Mouse (Mus musculus): Measurements from ENCODE around the gene Shf. TPM values are rescaled to one million over a fixed set of nuclear protein-coding genes. Genes with fewer than 3 reads are reported as not detected.

The Shf gene
- total and polyA plus RNA-seq, 3 experiments, result 3.5 to 5.6 (median 5.3) TPM

- no peaks in the 10 kb centered on the region for H3K79me2 ChIP-seq (replicated peaks; ENCODE audit: control insufficient read depth, insufficient read depth, low read length)
- 42% methylated on average over 4 of the region's 4 CpGs for WGBS
Observed at GRCm38 (mm10) chr2:122367701-122368080, 1.3 kb downstream of the Shf start.

GRCm38 (mm10) chr2:122367181-122367580 lies 1.8 kb downstream of the Shf start:
- H3K4me3 ChIP-seq, result no peak overlapping the region
- no peak for DNase-seq
- no peaks in the 10 kb centered on the region for H3K36me3 ChIP-seq (ENCODE audit: control insufficient read depth, insufficient read depth, low read length)
- intact Hi-C loops (cut with DNase I), result no loop called here
- no peaks in the 10 kb centered on the region for H3K27me3 ChIP-seq (ENCODE audit: control insufficient read depth, insufficient read depth, low read length)
- H3K9ac ChIP-seq (ENCODE audit: low read depth, low read length), result no peak overlapping the region
- H3K27ac ChIP-seq, result no peak overlapping the region
- WGBS, result 55% methylated on average over 4 of the region's 4 CpGs
- no peaks in the 10 kb centered on the region for H3K79me2 ChIP-seq (replicated peaks; ENCODE audit: control insufficient read depth, insufficient read depth, low read length)
- peaks cover 4% of the 10 kb centered on the region for H3K4me1 ChIP-seq (ENCODE audit: control insufficient read depth, insufficient read depth, low read length)
- TF ChIP-seq CTCF (IDR thresholded peaks at IDR 0.05), result no peak
- TF ChIP-seq POLR2A (IDR thresholded peaks at IDR 0.05; ENCODE audit: insufficient read depth, low read depth, low read length), result no peak
- no peak for TF ChIP-seq EP300 (IDR thresholded peaks at IDR 0.05; ENCODE audit: insufficient read depth, low read depth, low read length)

More at GRCm38 (mm10) chr2:122367701-122368080, 1.3 kb downstream of the Shf start:
- Histone ChIP-seq H3K27ac (no peak overlapping the region), H3K27me3 (ENCODE audit: control insufficient read depth, insufficient read depth, low read length) (no peaks in the 10 kb centered on the region), H3K4me1 (ENCODE audit: control insufficient read depth, insufficient read depth, low read length) (peaks cover 4% of the 10 kb centered on the region), H3K36me3 (ENCODE audit: control insufficient read depth, insufficient read depth, low read length) (no peaks in the 10 kb centered on the region), H3K9ac (ENCODE audit: low read depth, low read length) (no peak overlapping the region), H3K4me3 (no peak overlapping the region)
- DNase-seq, result no peak
- TF ChIP-seq CTCF (IDR thresholded peaks at IDR 0.05) (no peak), POLR2A (IDR thresholded peaks at IDR 0.05; ENCODE audit: insufficient read depth, low read depth, low read length) (no peak), EP300 (IDR thresholded peaks at IDR 0.05; ENCODE audit: insufficient read depth, low read depth, low read length) (no peak)
- intact Hi-C loops (cut with DNase I), result loop anchor here (2.0 kb wide), 1 partner anchor 19 kb away; no protein-coding TSS in a partner anchor

GRCm38 (mm10) chr2:122366706-122367105 lies 2.3 kb downstream of the Shf start:
- TF ChIP-seq CTCF (IDR thresholded peaks at IDR 0.05) (no peak), POLR2A (IDR thresholded peaks at IDR 0.05; ENCODE audit: insufficient read depth, low read depth, low read length) (no peak), EP300 (IDR thresholded peaks at IDR 0.05; ENCODE audit: insufficient read depth, low read depth, low read length) (no peak)
- intact Hi-C loops (cut with DNase I), result no loop called here
- no peaks in the 10 kb centered on the region for H3K36me3 ChIP-seq (ENCODE audit: control insufficient read depth, insufficient read depth, low read length)
- peaks cover 4% of the 10 kb centered on the region for H3K4me1 ChIP-seq (ENCODE audit: control insufficient read depth, insufficient read depth, low read length)
- no peaks in the 10 kb centered on the region for H3K27me3 ChIP-seq (ENCODE audit: control insufficient read depth, insufficient read depth, low read length)
- no peak overlapping the region for H3K4me3 ChIP-seq
- no peak for DNase-seq
- no peak overlapping the region for H3K27ac ChIP-seq
- no peak overlapping the region for H3K9ac ChIP-seq (ENCODE audit: low read depth, low read length)
- WGBS, result 66% methylated on average over 5 of the region's 5 CpGs
- no peaks in the 10 kb centered on the region for H3K79me2 ChIP-seq (replicated peaks; ENCODE audit: control insufficient read depth, insufficient read depth, low read length)

GRCm38 (mm10) chr2:122366039-122366438 lies 2.9 kb downstream of the Shf start:
- intact Hi-C loops (cut with DNase I), result no loop called here
- no peaks in the 10 kb centered on the region for H3K36me3 ChIP-seq (ENCODE audit: control insufficient read depth, insufficient read depth, low read length)
- no peak overlapping the region for H3K4me3 ChIP-seq
- 87% methylated on average over 3 of the region's 3 CpGs for WGBS
- no peaks in the 10 kb centered on the region for H3K27me3 ChIP-seq (ENCODE audit: control insufficient read depth, insufficient read depth, low read length)
- peaks cover 4% of the 10 kb centered on the region for H3K4me1 ChIP-seq (ENCODE audit: control insufficient read depth, insufficient read depth, low read length)
- H3K27ac ChIP-seq, result no peak overlapping the region
- no peak overlapping the region for H3K9ac ChIP-seq (ENCODE audit: low read depth, low read length)
- H3K79me2 ChIP-seq (replicated peaks; ENCODE audit: control insufficient read depth, insufficient read depth, low read length), result no peaks in the 10 kb centered on the region
- TF ChIP-seq EP300 (IDR thresholded peaks at IDR 0.05; ENCODE audit: insufficient read depth, low read depth, low read length) (no peak), POLR2A (IDR thresholded peaks at IDR 0.05; ENCODE audit: insufficient read depth, low read depth, low read length) (no peak), CTCF (IDR thresholded peaks at IDR 0.05) (no peak)
- DNase-seq, result no peak

GRCm38 (mm10) chr2:122365244-122365866 lies 3.6 kb downstream of the Shf start:
- 85% methylated on average over 10 of the region's 10 CpGs for WGBS
- peaks cover 4% of the 10 kb centered on the region for H3K4me1 ChIP-seq (ENCODE audit: control insufficient read depth, insufficient read depth, low read length)
- no peak overlapping the region for H3K9ac ChIP-seq (ENCODE audit: low read depth, low read length)
- H3K27me3 ChIP-seq (ENCODE audit: control insufficient read depth, insufficient read depth, low read length), result no peaks in the 10 kb centered on the region
- no peak overlapping the region for H3K4me3 ChIP-seq
- no peaks in the 10 kb centered on the region for H3K36me3 ChIP-seq (ENCODE audit: control insufficient read depth, insufficient read depth, low read length)
- no peaks in the 10 kb centered on the region for H3K79me2 ChIP-seq (replicated peaks; ENCODE audit: control insufficient read depth, insufficient read depth, low read length)
- TF ChIP-seq POLR2A (IDR thresholded peaks at IDR 0.05; ENCODE audit: insufficient read depth, low read depth, low read length) (no peak), EP300 (IDR thresholded peaks at IDR 0.05; ENCODE audit: insufficient read depth, low read depth, low read length) (no peak), CTCF (IDR thresholded peaks at IDR 0.05) (peak; percentile 48)
- intact Hi-C loops (cut with DNase I), result no loop called here
- DNase-seq, result no peak
- no peak overlapping the region for H3K27ac ChIP-seq

GRCm38 (mm10) chr2:122364352-122364944 lies 4.5 kb downstream of the Shf start:
- no peak for TF ChIP-seq EP300 (IDR thresholded peaks at IDR 0.05; ENCODE audit: insufficient read depth, low read depth, low read length)
- no peak for TF ChIP-seq CTCF (IDR thresholded peaks at IDR 0.05)
- TF ChIP-seq POLR2A (IDR thresholded peaks at IDR 0.05; ENCODE audit: insufficient read depth, low read depth, low read length), result no peak
- Histone ChIP-seq H3K79me2 (replicated peaks; ENCODE audit: control insufficient read depth, insufficient read depth, low read length) (no peaks in the 10 kb centered on the region), H3K36me3 (ENCODE audit: control insufficient read depth, insufficient read depth, low read length) (no peaks in the 10 kb centered on the region), H3K27ac (no peak overlapping the region), H3K27me3 (ENCODE audit: control insufficient read depth, insufficient read depth, low read length) (no peaks in the 10 kb centered on the region), H3K4me1 (ENCODE audit: control insufficient read depth, insufficient read depth, low read length) (peaks cover 3% of the 10 kb centered on the region; the same call in 1 of the 2 replicates), H3K4me3 (no peak overlapping the region), H3K9ac (ENCODE audit: low read depth, low read length) (no peak overlapping the region)
- intact Hi-C loops (cut with DNase I), result no loop called here
- DNase-seq, result no peak
- 82% methylated on average over 3 of the region's 3 CpGs for WGBS

Data from heart, adult 2 months (tissue).